Mouse (Mus musculus): ENCODE data around the gene H2afv. TPM values are rescaled to one million over a fixed set of nuclear protein-coding genes. Genes with fewer than 3 reads are reported as not detected.

H2afv gene
- polyA plus RNA-seq, 1 experiment: 4.5 TPM

DNA sequence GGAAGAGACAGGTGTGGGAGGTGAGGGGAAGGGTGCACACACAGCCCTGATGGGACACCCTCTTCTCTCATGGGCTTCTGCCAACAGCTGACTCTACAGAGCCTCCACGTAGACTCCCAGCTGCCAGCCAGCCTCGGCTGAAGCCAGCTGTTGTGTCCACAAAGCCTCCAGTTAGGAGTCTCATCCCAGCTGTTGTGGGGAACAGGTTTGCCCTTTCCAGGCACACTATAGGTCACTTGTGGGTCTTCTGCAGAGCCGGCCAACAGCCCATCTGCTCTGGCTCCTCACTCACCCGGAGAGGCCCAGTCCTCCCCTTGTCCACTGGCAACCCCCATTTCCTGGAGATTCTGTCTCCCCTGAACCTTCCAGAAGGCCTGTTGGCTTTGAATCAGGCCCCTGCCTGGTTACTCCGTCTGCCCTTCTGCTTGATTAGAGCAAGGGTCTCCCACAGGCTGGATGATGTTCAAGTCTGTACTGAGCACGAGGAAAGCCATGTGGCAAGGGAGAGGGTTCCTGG is 37.5 kb upstream of the H2afv start:
- Histone ChIP-seq H3K4me3 (replicated peaks) (no peak overlapping the region), H3K27me3 (ENCODE audit: control insufficient read depth) (no peaks in the 10 kb centered on the region; the same call in 1 of the 2 replicates), H3K36me3 (ENCODE audit: control insufficient read depth) (no peaks in the 10 kb centered on the region), H3K4me1 (ENCODE audit: control insufficient read depth) (peaks cover 5% of the 10 kb centered on the region), H3K9me3 (ENCODE audit: control insufficient read depth, low read length) (no peaks in the 10 kb centered on the region)
- TF ChIP-seq TAL1 (IDR thresholded peaks at IDR 0.05; ENCODE audit: low read length): no peak
- no peak for TF ChIP-seq GATA1 (IDR thresholded peaks at IDR 0.05; ENCODE audit: low read length)

DNA sequence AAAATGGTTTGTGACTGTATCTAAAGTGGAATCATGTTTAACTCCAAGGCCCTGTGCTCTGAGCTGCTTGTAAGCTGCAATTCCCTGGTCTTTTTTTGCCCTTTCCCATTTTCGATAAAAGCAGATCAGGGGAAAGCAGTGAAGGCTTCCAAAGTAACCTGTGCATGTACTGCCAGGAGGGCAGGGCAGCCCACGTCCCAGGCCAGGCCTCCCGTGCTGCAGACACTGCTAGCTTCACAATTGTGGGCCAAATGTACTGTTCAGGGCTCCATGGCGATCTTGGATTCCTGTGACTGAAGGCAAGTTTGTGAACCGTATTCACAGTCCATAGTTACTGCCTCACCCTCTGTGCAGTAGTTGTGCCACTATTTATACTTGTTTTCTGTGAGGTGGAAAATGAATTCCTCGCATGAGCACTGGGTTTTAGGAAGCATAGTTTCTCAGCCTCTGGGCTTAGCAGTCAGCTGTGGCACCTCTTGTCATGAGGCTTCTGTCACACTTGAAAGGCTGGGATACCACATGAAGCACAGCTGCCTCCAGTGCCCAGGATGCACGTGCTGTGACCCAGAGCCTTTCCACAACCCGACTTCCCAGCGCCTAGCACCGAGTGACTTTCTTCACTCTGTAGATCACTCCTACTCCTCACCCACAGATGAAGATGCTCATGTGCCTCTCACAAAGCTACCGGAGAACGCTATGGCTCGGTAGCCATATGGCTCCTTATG is 36.6 kb upstream of the H2afv start:
- Histone ChIP-seq H3K9me3 (ENCODE audit: control insufficient read depth, low read length) (no peaks in the 10 kb centered on the region), H3K36me3 (ENCODE audit: control insufficient read depth) (no peaks in the 10 kb centered on the region), H3K4me1 (ENCODE audit: control insufficient read depth) (peaks cover 9% of the 10 kb centered on the region), H3K27me3 (ENCODE audit: control insufficient read depth) (no peaks in the 10 kb centered on the region; the same call in 1 of the 2 replicates), H3K4me3 (replicated peaks) (no peak overlapping the region)
- no peak for TF ChIP-seq GATA1 (IDR thresholded peaks at IDR 0.05; ENCODE audit: low read length)

DNA sequence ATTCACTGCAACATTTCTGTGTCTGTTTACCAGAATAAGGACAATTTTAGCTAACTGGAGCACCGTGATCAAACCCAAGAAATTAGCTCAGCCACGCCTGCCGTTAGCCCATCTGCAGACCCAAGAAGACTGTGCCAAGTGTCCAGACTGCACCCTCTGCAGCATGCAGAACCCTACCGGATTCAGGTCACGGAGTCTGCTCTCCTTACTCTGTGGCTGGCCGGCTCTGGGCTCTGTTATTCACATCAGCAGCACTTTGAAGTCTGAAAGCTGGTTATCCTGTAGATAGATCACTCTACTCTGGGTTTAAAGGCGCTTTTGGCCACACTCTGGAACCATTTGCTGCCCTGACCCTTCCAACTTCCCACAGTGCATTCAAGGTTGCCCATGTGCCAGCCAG is 35.9 kb upstream of the H2afv start:
- no peaks in the 10 kb centered on the region; the same call in 1 of the 2 replicates for H3K27me3 ChIP-seq (ENCODE audit: control insufficient read depth)
- H3K4me3 ChIP-seq (replicated peaks): no peak overlapping the region
- peaks cover 9% of the 10 kb centered on the region for H3K4me1 ChIP-seq (ENCODE audit: control insufficient read depth)
- no peak for TF ChIP-seq GATA1 (IDR thresholded peaks at IDR 0.05; ENCODE audit: low read length)
- no peak for TF ChIP-seq TAL1 (IDR thresholded peaks at IDR 0.05; ENCODE audit: low read length)
- no peaks in the 10 kb centered on the region for H3K36me3 ChIP-seq (ENCODE audit: control insufficient read depth)
- no peaks in the 10 kb centered on the region for H3K9me3 ChIP-seq (ENCODE audit: control insufficient read depth, low read length)

DNA sequence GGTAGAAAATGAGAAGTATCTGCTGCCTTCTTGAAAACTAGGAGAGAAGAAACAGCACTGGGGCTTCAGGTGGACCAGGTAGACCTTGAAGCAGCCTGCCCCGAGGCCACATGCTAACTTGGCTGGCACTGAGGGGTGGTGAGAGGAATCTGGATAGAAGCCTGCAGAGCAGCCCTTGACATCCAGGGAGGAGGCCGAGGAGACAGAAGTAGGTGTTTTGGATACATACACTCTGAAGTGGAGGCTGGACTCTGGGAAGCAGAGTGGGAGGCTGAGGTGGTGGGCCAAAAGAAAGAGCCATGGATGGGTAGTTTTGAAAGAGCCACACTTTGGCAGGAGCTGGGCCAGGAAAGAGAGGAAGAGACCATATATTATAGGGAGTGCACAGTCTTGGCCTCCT is 35.0 kb upstream of the H2afv start:
- Histone ChIP-seq H3K27me3 (ENCODE audit: control insufficient read depth) (no peaks in the 10 kb centered on the region; the same call in 1 of the 2 replicates), H3K4me1 (ENCODE audit: control insufficient read depth) (peaks cover 12% of the 10 kb centered on the region), H3K36me3 (ENCODE audit: control insufficient read depth) (peaks cover 3% of the 10 kb centered on the region), H3K4me3 (replicated peaks) (no peak overlapping the region), H3K9me3 (ENCODE audit: control insufficient read depth, low read length) (no peaks in the 10 kb centered on the region)
- TF ChIP-seq GATA1 (IDR thresholded peaks at IDR 0.05; ENCODE audit: low read length): no peak
- no peak for TF ChIP-seq TAL1 (IDR thresholded peaks at IDR 0.05; ENCODE audit: low read length)

DNA sequence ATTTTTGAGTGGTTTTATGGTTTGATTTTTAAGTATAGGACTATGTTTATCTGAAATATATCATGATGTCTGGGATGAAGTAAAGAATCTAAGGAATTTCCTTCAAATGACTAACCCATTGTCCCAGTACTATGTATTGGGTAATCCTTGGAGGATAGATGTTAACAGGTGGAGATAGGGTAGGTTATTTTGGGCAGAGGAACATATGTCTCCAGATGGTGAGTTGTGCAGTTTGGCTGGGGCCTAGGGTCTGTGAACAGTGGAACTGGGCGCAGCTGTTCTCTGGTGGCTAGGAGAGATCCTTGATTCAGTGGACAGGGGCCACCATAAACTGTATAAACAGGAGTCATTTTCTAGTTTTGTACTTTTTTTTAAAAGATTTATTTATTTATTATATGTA is 33.1 kb upstream of the H2afv start:
- Histone ChIP-seq H3K4me3 (replicated peaks) (no peak overlapping the region), H3K27me3 (ENCODE audit: control insufficient read depth) (no peaks in the 10 kb centered on the region; the same call in 1 of the 2 replicates), H3K9me3 (ENCODE audit: control insufficient read depth, low read length) (no peaks in the 10 kb centered on the region), H3K4me1 (ENCODE audit: control insufficient read depth) (peaks cover 19% of the 10 kb centered on the region), H3K36me3 (ENCODE audit: control insufficient read depth) (peaks cover 19% of the 10 kb centered on the region)
- TF ChIP-seq TAL1 (IDR thresholded peaks at IDR 0.05; ENCODE audit: low read length) (no peak), GATA1 (IDR thresholded peaks at IDR 0.05; ENCODE audit: low read length) (no peak)

DNA sequence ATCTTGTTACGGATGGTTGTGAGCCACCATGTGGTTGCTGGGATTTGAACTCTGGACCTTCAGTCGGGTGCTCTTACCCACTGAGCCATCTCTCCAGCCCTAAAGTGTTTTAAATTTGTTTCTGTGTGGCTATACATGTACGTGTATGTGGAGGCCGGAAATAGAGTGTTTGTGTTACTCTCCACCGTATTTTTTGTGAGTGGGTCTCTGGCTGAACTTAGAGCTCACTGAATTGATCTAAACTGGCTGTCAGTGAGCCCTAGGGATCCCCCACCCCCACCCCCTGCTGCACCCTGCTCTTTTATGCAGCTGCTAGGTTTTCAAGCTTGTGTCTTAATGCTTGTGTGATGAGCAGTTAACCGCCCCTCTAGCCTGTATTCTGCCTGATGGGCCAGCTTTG is 32.6 kb upstream of the H2afv start:
- Histone ChIP-seq H3K9me3 (ENCODE audit: control insufficient read depth, low read length) (no peaks in the 10 kb centered on the region), H3K4me3 (replicated peaks) (no peak overlapping the region), H3K4me1 (ENCODE audit: control insufficient read depth) (peaks cover 23% of the 10 kb centered on the region), H3K36me3 (ENCODE audit: control insufficient read depth) (peaks cover 23% of the 10 kb centered on the region), H3K27me3 (ENCODE audit: control insufficient read depth) (no peaks in the 10 kb centered on the region; the same call in 1 of the 2 replicates)
- no peak for TF ChIP-seq GATA1 (IDR thresholded peaks at IDR 0.05; ENCODE audit: low read length)

DNA sequence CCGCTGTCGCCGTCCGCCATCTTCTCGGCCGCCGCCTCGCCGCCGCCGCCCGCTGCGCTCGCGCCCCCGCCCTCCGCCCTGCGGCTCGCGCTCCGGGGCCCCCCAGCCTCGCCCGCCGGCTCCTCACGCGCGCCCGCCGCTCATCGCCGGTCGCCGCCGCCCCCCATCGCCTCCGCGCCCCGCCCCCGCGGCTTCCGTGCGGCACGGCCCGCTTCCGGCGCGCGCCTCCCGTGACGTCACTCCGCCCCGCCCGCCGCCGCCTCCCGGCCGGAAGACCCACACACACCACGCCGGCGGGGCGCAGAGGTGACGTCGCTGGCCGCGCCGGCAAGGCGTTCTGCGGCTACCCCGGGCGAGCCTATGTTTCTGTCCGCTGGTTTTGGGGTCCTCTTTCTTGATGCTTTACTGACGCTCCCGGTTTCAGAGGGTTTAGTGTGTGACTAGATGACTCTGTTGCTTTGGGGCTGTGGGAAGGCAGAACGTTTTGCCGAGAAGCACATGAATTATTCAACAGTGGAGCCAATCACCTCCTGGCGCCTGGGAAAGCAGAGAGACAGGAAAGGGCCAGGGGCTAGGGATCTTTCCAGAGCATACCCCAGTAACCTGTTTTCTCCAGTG is 31.7 kb upstream of the H2afv start, which contains the start of gene Purb:
Gene Purb, minus strand, starts transcription at position 51 of the 618 bp plus-strand sequence.
- Histone ChIP-seq H3K36me3 (ENCODE audit: control insufficient read depth) (peaks cover 32% of the 10 kb centered on the region), H3K27me3 (ENCODE audit: control insufficient read depth) (no peaks in the 10 kb centered on the region), H3K4me3 (replicated peaks) (peak within 1 kb of the TSS; percentile 87), H3K4me1 (ENCODE audit: control insufficient read depth) (peaks cover 31% of the 10 kb centered on the region), H3K9me3 (ENCODE audit: control insufficient read depth, low read length) (no peaks in the 10 kb centered on the region)
- TF ChIP-seq TAL1 (IDR thresholded peaks at IDR 0.05; ENCODE audit: low read length): no peak
- TF ChIP-seq GATA1 (IDR thresholded peaks at IDR 0.05; ENCODE audit: low read length): no peak

DNA sequence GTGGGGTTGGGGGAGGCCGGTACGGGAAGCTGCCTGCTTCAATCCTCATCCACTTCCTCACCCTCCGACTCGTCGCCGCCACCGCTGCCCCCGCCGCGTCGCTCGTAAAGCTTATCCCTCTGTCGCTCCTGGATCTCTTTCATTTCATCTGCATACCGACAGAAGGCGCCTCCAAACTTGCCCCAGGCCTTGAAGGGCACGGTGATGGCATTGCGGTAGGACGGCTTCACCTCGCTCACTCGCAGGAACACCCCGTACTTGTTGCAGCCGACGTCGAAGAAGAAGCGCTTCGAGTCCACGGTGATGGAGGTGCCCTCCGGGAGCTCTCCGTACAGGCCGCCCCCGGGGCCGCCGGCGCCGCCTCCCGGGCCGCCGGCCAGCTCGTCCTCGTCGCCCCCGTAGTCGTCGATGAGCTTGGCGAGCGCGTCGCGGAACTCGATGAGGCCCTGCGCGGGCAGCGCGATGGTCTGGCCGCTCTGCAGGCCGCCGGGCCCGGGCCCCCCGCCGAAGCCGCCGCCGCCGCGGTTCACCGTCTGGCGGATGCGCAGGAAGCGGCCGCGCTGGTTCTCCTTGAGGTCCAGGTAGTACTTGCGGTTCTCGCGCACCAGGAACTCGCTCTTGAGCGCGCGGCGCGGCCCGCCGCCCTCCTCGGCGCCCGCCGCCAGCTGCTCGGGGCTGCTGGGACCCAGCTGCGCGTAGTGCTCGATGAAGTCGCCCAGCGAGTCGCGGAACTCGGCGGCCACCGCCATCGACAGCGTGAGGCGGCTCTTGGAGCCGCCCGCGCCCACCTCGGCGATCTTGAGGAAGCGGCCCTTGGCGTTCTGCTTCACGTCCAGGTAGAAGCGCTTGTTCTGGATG is 30.9 kb upstream of the H2afv start:
- Histone ChIP-seq H3K27me3 (ENCODE audit: control insufficient read depth) (no peaks in the 10 kb centered on the region), H3K36me3 (ENCODE audit: control insufficient read depth) (peaks cover 41% of the 10 kb centered on the region), H3K9me3 (ENCODE audit: control insufficient read depth, low read length) (no peaks in the 10 kb centered on the region), H3K4me3 (replicated peaks) (peak overlapping the region; percentile 87), H3K4me1 (ENCODE audit: control insufficient read depth) (peaks cover 40% of the 10 kb centered on the region)
- TF ChIP-seq TAL1 (IDR thresholded peaks at IDR 0.05; ENCODE audit: low read length): no peak
- no peak for TF ChIP-seq GATA1 (IDR thresholded peaks at IDR 0.05; ENCODE audit: low read length)

DNA sequence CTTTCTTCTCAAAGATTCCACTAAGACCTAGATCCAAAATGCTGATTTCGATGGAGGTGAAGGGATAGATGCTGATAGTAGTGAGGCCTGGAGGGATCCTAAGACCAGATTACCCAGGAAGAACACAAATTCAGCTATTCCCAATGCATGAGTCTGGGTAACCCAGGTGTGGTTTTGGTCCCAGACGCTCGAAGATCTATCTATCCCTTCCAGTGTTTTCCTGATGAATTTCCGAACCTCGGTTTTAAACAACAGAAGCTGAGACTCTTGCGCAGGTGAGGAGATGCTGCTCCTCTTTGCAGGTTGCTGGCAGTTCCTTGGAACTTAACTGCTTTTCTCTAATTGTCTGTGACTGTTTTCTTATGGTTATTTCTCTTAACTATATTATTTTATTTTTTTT is 30.1 kb upstream of the H2afv start:
- no peak for TF ChIP-seq TAL1 (IDR thresholded peaks at IDR 0.05; ENCODE audit: low read length)
- TF ChIP-seq GATA1 (IDR thresholded peaks at IDR 0.05; ENCODE audit: low read length): no peak
- H3K27me3 ChIP-seq (ENCODE audit: control insufficient read depth): no peaks in the 10 kb centered on the region
- H3K4me1 ChIP-seq (ENCODE audit: control insufficient read depth): peaks cover 44% of the 10 kb centered on the region
- H3K4me3 ChIP-seq (replicated peaks): peak overlapping the region; percentile 87
- H3K9me3 ChIP-seq (ENCODE audit: control insufficient read depth, low read length): no peaks in the 10 kb centered on the region
- H3K36me3 ChIP-seq (ENCODE audit: control insufficient read depth): peaks cover 45% of the 10 kb centered on the region

All from erythroblast, embryonic 14.5 days (primary cell).